Mouse (Mus musculus) heart, embryonic 10.5 days (tissue): ENCODE results near the gene Tsfm. TPM values are rescaled to one million over a fixed set of nuclear protein-coding genes. Genes with fewer than 3 reads are reported as not detected.

Experiments
- DNase-seq: peaks from one replicate; pipeline ENCODE4 v3.0.0-alpha.2; 2017; ENCODE audit warnings: low spot score
- H3K27ac ChIP-seq: fragments of 300-500 bp; sonication (generic); 2 replicates; pipeline ENCODE4 v1.5.1; 2016; ENCODE audit warnings: mild to moderate bottlenecking
- H3K27me3 ChIP-seq: fragments of 300-500 bp; sonication (generic); 2 replicates; pipeline ENCODE4 v1.6.1; 2016; ENCODE audit warnings: mild to moderate bottlenecking; ENCODE audit not compliant: poor library complexity, insufficient read depth, severe bottlenecking
- H3K36me3 ChIP-seq: fragments of 300-500 bp; sonication (generic); 2 replicates; pipeline ENCODE4 v1.6.1; 2016; ENCODE audit warnings: mild to moderate bottlenecking, moderate library complexity
- H3K4me1 ChIP-seq: fragments of 300-500 bp; sonication (generic); 2 replicates; pipeline ENCODE4 v1.6.1; 2016; ENCODE audit warnings: mild to moderate bottlenecking
- H3K4me3 ChIP-seq: fragments of 300-500 bp; sonication (generic); 2 replicates; pipeline ENCODE4 v1.5.1; 2016; ENCODE audit warnings: mild to moderate bottlenecking, moderate library complexity
- H3K9me3 ChIP-seq: fragments of 300-500 bp; sonication (generic); 2 replicates; pipeline ENCODE4 v1.6.1; 2016; ENCODE audit warnings: mild to moderate bottlenecking, moderate library complexity
- WGBS: fragments of 180-500 bp; shearing (Covaris S2); methylation state at CpG from one replicate; pipeline ENCODE4 v1.1.7; 2016; 5-methylcytosine and 5-hydroxymethylcytosine counted together
- polyA plus RNA-seq: library from polyadenylated mRNA; unstranded; fragments of >200 nt; fragmentation: Nextera tagmentation; extraction: Ambion mirVana; gene quantifications from 2 replicates; pipeline ENCODE4 v1.2.1, GENCODE M21; 2016

Tsfm gene
- polyA plus RNA-seq, 1 experiment from 2014 or later, result 114 TPM

- 1% methylated on average over 61 of the region's 72 CpGs for WGBS
- H3K9me3 ChIP-seq, result no peaks in the 10 kb centered on the region
- peaks cover 23% of the 10 kb centered on the region for H3K36me3 ChIP-seq
- H3K4me1 ChIP-seq, result peaks cover 32% of the 10 kb centered on the region
- H3K4me3 ChIP-seq, result peak within 1 kb of the TSS; percentile 82
- peaks cover 65% of the 10 kb centered on the region for H3K27me3 ChIP-seq
- peak within 1 kb of the TSS; percentile 84 for H3K27ac ChIP-seq
- peak; percentile 85 for DNase-seq
Measured at GRCm38 (mm10) chr10:127059968-127060916, 29.6 kb upstream of the Tsfm start, which contains the start of gene March9. TSS of gene March9 (minus strand) at chr10:127060184.

GRCm38 (mm10) chr10:127059174-127059967 lies 28.7 kb upstream of the Tsfm start:
- Histone ChIP-seq H3K36me3 (peaks cover 17% of the 10 kb centered on the region), H3K4me1 (peaks cover 23% of the 10 kb centered on the region), H3K4me3 (peak overlapping the region; percentile 82), H3K27me3 (peaks cover 73% of the 10 kb centered on the region), H3K9me3 (no peaks in the 10 kb centered on the region), H3K27ac (peak overlapping the region; percentile 84)
- under 1% methylated on average over 67 of the region's 92 CpGs for WGBS
- DNase-seq, result no peak

- Histone ChIP-seq H3K4me1 (peaks cover 21% of the 10 kb centered on the region), H3K27me3 (peaks cover 80% of the 10 kb centered on the region), H3K27ac (no peak overlapping the region), H3K36me3 (peaks cover 17% of the 10 kb centered on the region), H3K9me3 (no peaks in the 10 kb centered on the region), H3K4me3 (peak overlapping the region; percentile 82)
- DNase-seq, result no peak
- WGBS, result 12% methylated on average over 8 of the region's 8 CpGs
Measured at GRCm38 (mm10) chr10:127058708-127059107, 28.1 kb upstream of the Tsfm start.

GRCm38 (mm10) chr10:127058161-127058560 lies 27.5 kb upstream of the Tsfm start:
- Histone ChIP-seq H3K4me3 (peak overlapping the region; percentile 82), H3K27me3 (peaks cover 83% of the 10 kb centered on the region), H3K27ac (no peak overlapping the region), H3K36me3 (peaks cover 17% of the 10 kb centered on the region), H3K4me1 (peaks cover 21% of the 10 kb centered on the region), H3K9me3 (no peaks in the 10 kb centered on the region)
- 2% methylated on average over 9 of the region's 9 CpGs for WGBS
- peak; percentile 86 for DNase-seq

- H3K36me3 ChIP-seq, result peaks cover 17% of the 10 kb centered on the region
- H3K27ac ChIP-seq, result no peak overlapping the region
- WGBS, result 82% methylated on average over 20 of the region's 20 CpGs
- no peak for DNase-seq
- H3K4me1 ChIP-seq, result peaks cover 21% of the 10 kb centered on the region
- H3K9me3 ChIP-seq, result no peaks in the 10 kb centered on the region
- no peak overlapping the region for H3K4me3 ChIP-seq
- peaks cover 91% of the 10 kb centered on the region for H3K27me3 ChIP-seq
Measured at GRCm38 (mm10) chr10:127056490-127056889, 25.9 kb upstream of the Tsfm start.

- no peak for DNase-seq
- peaks cover 27% of the 10 kb centered on the region for H3K4me1 ChIP-seq
- 84% methylated on average over 8 of the region's 8 CpGs for WGBS
- H3K36me3 ChIP-seq, result peaks cover 17% of the 10 kb centered on the region
- no peak overlapping the region for H3K4me3 ChIP-seq
- no peaks in the 10 kb centered on the region for H3K9me3 ChIP-seq
- H3K27ac ChIP-seq, result no peak overlapping the region
- peaks cover 91% of the 10 kb centered on the region for H3K27me3 ChIP-seq
Measured at GRCm38 (mm10) chr10:127055406-127055805, 24.8 kb upstream of the Tsfm start.

- Histone ChIP-seq H3K27me3 (peaks cover 91% of the 10 kb centered on the region), H3K36me3 (peaks cover 17% of the 10 kb centered on the region), H3K27ac (no peak overlapping the region), H3K4me3 (no peak overlapping the region), H3K9me3 (no peaks in the 10 kb centered on the region), H3K4me1 (peaks cover 26% of the 10 kb centered on the region)
- 49% methylated on average over 4 of the region's 4 CpGs for WGBS
- DNase-seq, result no peak
Measured at GRCm38 (mm10) chr10:127054646-127055045, 24.0 kb upstream of the Tsfm start.

- Histone ChIP-seq H3K27me3 (peaks cover 84% of the 10 kb centered on the region), H3K4me1 (peaks cover 32% of the 10 kb centered on the region), H3K27ac (no peak overlapping the region), H3K9me3 (no peaks in the 10 kb centered on the region), H3K36me3 (peaks cover 14% of the 10 kb centered on the region), H3K4me3 (peak overlapping the region; percentile 18; the same call in 1 of the 2 replicates)
- DNase-seq, result no peak
- 12% methylated on average over 10 of the region's 10 CpGs for WGBS
Measured at GRCm38 (mm10) chr10:127050119-127050474, 19.5 kb upstream of the Tsfm start.

GRCm38 (mm10) chr10:127049395-127050118 lies 18.9 kb upstream of the Tsfm start:
- WGBS, result 3% methylated on average over 29 of the region's 29 CpGs
- DNase-seq, result no peak
- H3K36me3 ChIP-seq, result peaks cover 19% of the 10 kb centered on the region
- H3K9me3 ChIP-seq, result no peaks in the 10 kb centered on the region
- peaks cover 32% of the 10 kb centered on the region for H3K4me1 ChIP-seq
- H3K4me3 ChIP-seq, result peak overlapping the region; percentile 41
- no peak overlapping the region for H3K27ac ChIP-seq
- H3K27me3 ChIP-seq, result peaks cover 80% of the 10 kb centered on the region

GRCm38 (mm10) chr10:127048608-127049394 lies 18.2 kb upstream of the Tsfm start:
- H3K9me3 ChIP-seq, result no peaks in the 10 kb centered on the region
- H3K4me1 ChIP-seq, result peaks cover 32% of the 10 kb centered on the region
- H3K36me3 ChIP-seq, result peaks cover 26% of the 10 kb centered on the region
- 5% methylated on average over 35 of the region's 35 CpGs for WGBS
- no peak for DNase-seq
- peaks cover 72% of the 10 kb centered on the region for H3K27me3 ChIP-seq
- no peak overlapping the region for H3K27ac ChIP-seq
- H3K4me3 ChIP-seq, result peak overlapping the region; percentile 41

- H3K4me1 ChIP-seq, result peaks cover 35% of the 10 kb centered on the region
- peak within 1 kb of the TSS; percentile 41 for H3K4me3 ChIP-seq
- H3K9me3 ChIP-seq, result no peaks in the 10 kb centered on the region
- H3K36me3 ChIP-seq, result peaks cover 33% of the 10 kb centered on the region
- H3K27ac ChIP-seq, result no peak within 1 kb of the TSS
- WGBS, result 34% methylated on average over 5 of the region's 5 CpGs
- peaks cover 67% of the 10 kb centered on the region for H3K27me3 ChIP-seq
- no peak for DNase-seq
Measured at GRCm38 (mm10) chr10:127047954-127048353, 17.3 kb upstream of the Tsfm start, which contains the start of gene Cyp27b1. TSS of gene Cyp27b1 (plus strand) at chr10:127048250.

GRCm38 (mm10) chr10:127043187-127043586 lies 12.5 kb upstream of the Tsfm start:
- H3K4me1 ChIP-seq, result peaks cover 27% of the 10 kb centered on the region
- peak overlapping the region; percentile 98; the same call in 1 of the 2 replicates for H3K4me3 ChIP-seq
- DNase-seq, result no peak
- 95% methylated on average over 6 of the region's 6 CpGs for WGBS
- H3K9me3 ChIP-seq, result no peaks in the 10 kb centered on the region
- no peak overlapping the region; the same call in 1 of the 2 replicates for H3K27ac ChIP-seq
- peaks cover 44% of the 10 kb centered on the region for H3K27me3 ChIP-seq
- H3K36me3 ChIP-seq, result peaks cover 33% of the 10 kb centered on the region
